Mouse (Mus musculus) midbrain, embryonic 12.5 days (tissue): Measurements from ENCODE around the gene Aanat. TPM values are rescaled to one million over a fixed set of nuclear protein-coding genes. Genes with fewer than 3 reads are reported as not detected.
"Not testable (repeated sequence)": the region's sequence is repeated elsewhere in the genome, so short reads cannot be mapped to it uniquely, and the experiment has no call there.

Experiments
- ATAC-seq: fragments of 200-750 bp; cut with Nextera tagmentation; 2 replicates; pipeline ENCODE4 v1.8.0; 2017; ENCODE audit warnings: low read depth, moderate TSS enrichment, moderate library complexity; ENCODE audit not compliant: low FRiP score
- H3K27ac ChIP-seq: fragments of 300-500 bp; sonication (generic); replicated peaks from 2 replicates; pipeline ENCODE4 v1.5.1; 2016; ENCODE audit warnings: mild to moderate bottlenecking
- H3K27me3 ChIP-seq: fragments of 300-500 bp; sonication (generic); 2 replicates; pipeline ENCODE4 v1.6.1; 2016; ENCODE audit warnings: mild to moderate bottlenecking
- H3K36me3 ChIP-seq: fragments of 300-500 bp; sonication (generic); 2 replicates; pipeline ENCODE4 v1.6.1; 2016
- H3K4me1 ChIP-seq: fragments of 300-500 bp; sonication (generic); 2 replicates; pipeline ENCODE4 v1.6.1; 2016
- H3K4me2 ChIP-seq: fragments of 300-500 bp; sonication (generic); replicated peaks from 2 replicates; pipeline ENCODE4 v1.6.1; 2016; ENCODE audit warnings: mild to moderate bottlenecking, moderate library complexity
- H3K4me3 ChIP-seq: fragments of 300-500 bp; sonication (generic); 2 replicates; pipeline ENCODE4 v1.5.1; 2016; ENCODE audit warnings: mild to moderate bottlenecking
- H3K9ac ChIP-seq: fragments of 300-500 bp; sonication (generic); replicated peaks from 2 replicates; pipeline ENCODE4 v1.6.1; 2016; ENCODE audit warnings: mild to moderate bottlenecking, moderate library complexity
- H3K9me3 ChIP-seq: fragments of 300-500 bp; sonication (generic); 2 replicates; pipeline ENCODE4 v1.6.1; 2016; ENCODE audit warnings: mild to moderate bottlenecking
- WGBS: fragments of 180-500 bp; shearing (Covaris S2); methylation state at CpG from one replicate; pipeline ENCODE4 v1.1.7; 2016; 5-methylcytosine and 5-hydroxymethylcytosine counted together
- polyA plus RNA-seq: library from polyadenylated mRNA; unstranded; fragments of >200 nt; fragmentation: Nextera tagmentation; extraction: Ambion mirVana; gene quantifications from 2 replicates; pipeline ENCODE4 v1.2.1, GENCODE M21; 2016

Aanat gene
- polyA plus RNA-seq, 1 experiment from 2014 or later, result 0.18 TPM

GRCm38 (mm10) chr11:116624131-116624832 lies 38.0 kb downstream of the Aanat start:
- ATAC-seq, result no peak
- Histone ChIP-seq H3K9me3 (no peaks in the 10 kb centered on the region), H3K4me2 (peak overlapping the region; percentile 78), H3K27me3 (peaks cover 51% of the 10 kb centered on the region), H3K9ac (peak overlapping the region; percentile 57), H3K36me3 (no peaks in the 10 kb centered on the region), H3K4me3 (peak overlapping the region; percentile 54), H3K27ac (no peak overlapping the region), H3K4me1 (peaks cover 25% of the 10 kb centered on the region)
- WGBS, result 11% methylated on average over 42 of the region's 42 CpGs

GRCm38 (mm10) chr11:116625081-116626000 lies 39.1 kb downstream of the Aanat start:
- H3K27ac ChIP-seq, result no peak overlapping the region
- H3K9ac ChIP-seq, result no peak overlapping the region
- no peaks in the 10 kb centered on the region for H3K36me3 ChIP-seq
- no peaks in the 10 kb centered on the region for H3K9me3 ChIP-seq
- no peak overlapping the region for H3K4me2 ChIP-seq
- H3K27me3 ChIP-seq, result peaks cover 54% of the 10 kb centered on the region
- no peak overlapping the region for H3K4me3 ChIP-seq
- H3K4me1 ChIP-seq, result peaks cover 21% of the 10 kb centered on the region
- no peak for ATAC-seq
- 77% methylated on average over 17 of the region's 17 CpGs for WGBS

GRCm38 (mm10) chr11:116626299-116627071 lies 40.3 kb downstream of the Aanat start, which contains the start of gene Rhbdf2:
TSS of gene Rhbdf2 (minus strand) at chr11:116627019.
- no peaks in the 10 kb centered on the region for H3K9me3 ChIP-seq
- no peaks in the 10 kb centered on the region for H3K36me3 ChIP-seq
- no peak within 1 kb of the TSS for H3K27ac ChIP-seq
- no peak within 1 kb of the TSS for H3K4me2 ChIP-seq
- H3K4me1 ChIP-seq, result peaks cover 13% of the 10 kb centered on the region
- WGBS, result 74% methylated on average over 10 of the region's 10 CpGs
- no peak within 1 kb of the TSS for H3K9ac ChIP-seq
- ATAC-seq, result no peak
- peaks cover 48% of the 10 kb centered on the region for H3K27me3 ChIP-seq
- H3K4me3 ChIP-seq, result no peak within 1 kb of the TSS

- Histone ChIP-seq H3K9ac (no peak overlapping the region), H3K4me1 (peaks cover 12% of the 10 kb centered on the region), H3K36me3 (no peaks in the 10 kb centered on the region), H3K27me3 (peaks cover 39% of the 10 kb centered on the region), H3K4me2 (no peak overlapping the region), H3K9me3 (no peaks in the 10 kb centered on the region), H3K27ac (no peak overlapping the region), H3K4me3 (no peak overlapping the region)
- 36% methylated on average over 10 of the region's 10 CpGs for WGBS
- no peak for ATAC-seq
Measured at GRCm38 (mm10) chr11:116627072-116628020, 41.1 kb downstream of the Aanat start.

GRCm38 (mm10) chr11:116628712-116629111 lies 42.5 kb downstream of the Aanat start:
- WGBS, result 61% methylated on average over 9 of the region's 9 CpGs
- H3K36me3 ChIP-seq, result no peaks in the 10 kb centered on the region
- no peak overlapping the region for H3K9ac ChIP-seq
- H3K9me3 ChIP-seq, result no peaks in the 10 kb centered on the region
- no peak overlapping the region for H3K4me2 ChIP-seq
- ATAC-seq, result peak; percentile 63; the same call in 1 of the 2 replicates
- H3K4me3 ChIP-seq, result no peak overlapping the region
- peaks cover 26% of the 10 kb centered on the region for H3K27me3 ChIP-seq
- H3K27ac ChIP-seq, result no peak overlapping the region
- H3K4me1 ChIP-seq, result peaks cover 8% of the 10 kb centered on the region

GRCm38 (mm10) chr11:116629472-116629871 lies 43.2 kb downstream of the Aanat start:
- 85% methylated on average over 6 of the region's 6 CpGs for WGBS
- peaks cover under 1% of the 10 kb centered on the region; the same call in 1 of the 2 replicates for H3K4me1 ChIP-seq
- no peak for ATAC-seq
- no peak overlapping the region for H3K27ac ChIP-seq
- no peaks in the 10 kb centered on the region for H3K36me3 ChIP-seq
- H3K9ac ChIP-seq, result no peak overlapping the region
- H3K9me3 ChIP-seq, result no peaks in the 10 kb centered on the region
- H3K4me3 ChIP-seq, result no peak overlapping the region
- H3K4me2 ChIP-seq, result no peak overlapping the region
- H3K27me3 ChIP-seq, result peaks cover 18% of the 10 kb centered on the region

- Histone ChIP-seq H3K4me3 (no peak overlapping the region), H3K4me2 (no peak overlapping the region), H3K4me1 (no peaks in the 10 kb centered on the region), H3K36me3 (no peaks in the 10 kb centered on the region), H3K9ac (no peak overlapping the region), H3K9me3 (no peaks in the 10 kb centered on the region), H3K27me3 (peaks cover 9% of the 10 kb centered on the region), H3K27ac (no peak overlapping the region)
- WGBS, result 58% methylated on average over 12 of the region's 12 CpGs
- no peak for ATAC-seq
Measured at GRCm38 (mm10) chr11:116630171-116630965, 44.1 kb downstream of the Aanat start.

GRCm38 (mm10) chr11:116632962-116633361 lies 46.7 kb downstream of the Aanat start:
- WGBS, result 61% methylated on average over 10 of the region's 10 CpGs
- Histone ChIP-seq H3K4me3 (no peak overlapping the region), H3K9ac (no peak overlapping the region), H3K36me3 (no peaks in the 10 kb centered on the region), H3K27ac (no peak overlapping the region), H3K4me1 (no peaks in the 10 kb centered on the region), H3K4me2 (no peak overlapping the region), H3K9me3 (no peaks in the 10 kb centered on the region), H3K27me3 (0 out of 2 replicates have a peak, but pooled peaks cover 4% of the 10 kb centered on the region)
- no peak for ATAC-seq

GRCm38 (mm10) chr11:116636607-116637006 lies 50.4 kb downstream of the Aanat start:
- H3K27ac ChIP-seq, H3K4me2 ChIP-seq, H3K4me1 ChIP-seq, H3K9me3 ChIP-seq, H3K9ac ChIP-seq, H3K4me3 ChIP-seq, ATAC-seq, H3K36me3 ChIP-seq, H3K27me3 ChIP-seq: not testable (repeated sequence)
- 79% methylated on average over 8 of the region's 8 CpGs for WGBS

- H3K9me3 ChIP-seq, result no peaks in the 10 kb centered on the region
- H3K27ac ChIP-seq, result no peak overlapping the region
- no peak for ATAC-seq
- H3K27me3 ChIP-seq, result peaks cover 12% of the 10 kb centered on the region; the same call in 1 of the 2 replicates
- no peaks in the 10 kb centered on the region for H3K36me3 ChIP-seq
- H3K4me2 ChIP-seq, result no peak overlapping the region
- no peak overlapping the region for H3K4me3 ChIP-seq
- no peak overlapping the region for H3K9ac ChIP-seq
- peaks cover 14% of the 10 kb centered on the region for H3K4me1 ChIP-seq
- 52% methylated on average over 5 of the region's 5 CpGs for WGBS
Measured at GRCm38 (mm10) chr11:116641168-116641567, 54.9 kb downstream of the Aanat start.
